Mouse (Mus musculus): ENCODE measurements at regions not wholly inside any gene's neighbourhood (a gene's known extent, or its start where the extent isn't known, plus 50 kb on each side); places are given as distances from the start of the nearest gene placed in this dataset.

DNA sequence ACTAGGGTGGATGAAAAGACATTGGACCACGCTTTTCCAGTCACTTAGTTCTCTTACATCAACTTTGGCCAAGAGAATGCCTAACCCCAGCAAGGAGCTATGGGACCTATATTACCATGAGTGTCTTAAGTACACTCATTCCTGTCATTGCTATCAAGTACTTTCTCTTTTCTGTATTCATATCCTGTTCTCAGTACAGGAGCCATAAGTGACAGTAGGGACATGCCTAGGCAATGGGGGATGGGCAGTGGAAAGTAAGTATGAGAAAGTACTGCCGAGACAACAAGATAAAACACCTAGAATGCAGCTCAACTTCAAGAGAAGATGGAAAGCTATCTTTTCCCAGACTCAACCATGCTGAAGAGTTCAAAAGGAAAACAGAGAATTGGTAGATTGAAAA, 247.6 kb upstream of the Prep start:
- Histone ChIP-seq H3K9me3 (replicated peaks; ENCODE audit: control insufficient read depth, low read length) (no peaks in the 10 kb centered on the region), H3K4me1 (ENCODE audit: control insufficient read depth, insufficient read depth, low read length) (no peaks in the 10 kb centered on the region), H3K9ac (ENCODE audit: low read length) (no peak overlapping the region), H3K27ac (ENCODE audit: low read length) (no peak overlapping the region), H3K27me3 (ENCODE audit: control insufficient read depth, insufficient read depth, low read length) (no peaks in the 10 kb centered on the region), H3K36me3 (ENCODE audit: control insufficient read depth, insufficient read depth, low read length) (no peaks in the 10 kb centered on the region), H3K4me3 (replicated peaks; ENCODE audit: low read length) (no peak overlapping the region), H3K4me2 (ENCODE audit: low read depth, low read length) (no peak overlapping the region)
- ATAC-seq (ENCODE audit: insufficient read depth, low FRiP score): no peak
- 86% methylated on average over 2 of the region's 2 CpGs for WGBS

DNA sequence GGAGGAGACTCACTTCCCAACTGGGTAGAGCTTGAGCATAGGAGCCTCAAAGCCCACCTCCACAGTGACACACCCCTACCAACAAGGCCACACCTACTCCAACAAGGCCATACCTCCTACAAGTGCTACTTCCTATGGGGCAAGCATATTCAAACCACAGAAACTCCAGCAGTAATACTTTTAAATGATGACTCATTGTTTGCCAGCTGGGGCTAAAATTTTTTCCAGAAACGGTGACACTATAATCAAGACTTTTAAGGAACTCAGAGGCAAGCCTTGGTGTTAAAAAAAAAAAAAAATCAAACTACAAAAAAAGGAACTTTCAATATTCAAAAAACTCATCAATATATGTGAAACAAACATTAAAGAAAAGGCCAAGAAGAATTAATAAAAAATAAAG, 248.4 kb upstream of the Prep start:
- ATAC-seq (ENCODE audit: insufficient read depth, low FRiP score): no peak
- Histone ChIP-seq H3K4me1 (ENCODE audit: control insufficient read depth, insufficient read depth, low read length) (no peaks in the 10 kb centered on the region), H3K4me2 (ENCODE audit: low read depth, low read length) (no peak overlapping the region), H3K9me3 (replicated peaks; ENCODE audit: control insufficient read depth, low read length) (no peaks in the 10 kb centered on the region), H3K9ac (ENCODE audit: low read length) (no peak overlapping the region), H3K36me3 (ENCODE audit: control insufficient read depth, insufficient read depth, low read length) (no peaks in the 10 kb centered on the region), H3K27me3 (ENCODE audit: control insufficient read depth, insufficient read depth, low read length) (no peaks in the 10 kb centered on the region), H3K27ac (ENCODE audit: low read length) (no peak overlapping the region), H3K4me3 (replicated peaks; ENCODE audit: low read length) (no peak overlapping the region)
- WGBS: 58% methylated on average over 1 of the region's 1 CpGs

DNA sequence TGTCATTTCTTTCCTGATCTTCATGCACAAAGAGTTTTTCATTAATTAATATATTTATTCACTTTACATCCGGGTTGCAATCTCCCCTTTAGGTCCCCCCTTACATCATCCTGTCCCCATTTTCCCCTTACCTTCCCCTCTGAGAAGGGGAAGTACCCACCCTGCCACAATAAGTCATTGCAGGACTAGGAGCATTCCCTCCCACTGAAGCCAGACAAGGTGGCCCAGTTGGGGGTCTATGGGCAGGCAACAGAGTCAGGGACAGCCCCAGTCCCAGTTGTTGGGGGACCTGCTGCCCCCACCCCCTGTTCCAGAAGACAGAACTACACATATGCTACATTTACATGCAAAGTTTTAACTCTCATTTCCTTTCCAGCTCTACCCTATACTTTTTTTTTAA, 267.9 kb upstream of the Prdm1 start:
- WGBS: 69% methylated on average over 1 of the region's 1 CpGs
- no peak for ATAC-seq (ENCODE audit: insufficient read depth, low FRiP score)
- Histone ChIP-seq H3K27ac (ENCODE audit: low read length) (no peak overlapping the region), H3K4me3 (replicated peaks; ENCODE audit: low read length) (no peak overlapping the region), H3K4me2 (ENCODE audit: low read depth, low read length) (no peak overlapping the region), H3K9me3 (replicated peaks; ENCODE audit: control insufficient read depth, low read length) (no peaks in the 10 kb centered on the region), H3K4me1 (ENCODE audit: control insufficient read depth, insufficient read depth, low read length) (no peaks in the 10 kb centered on the region), H3K36me3 (ENCODE audit: control insufficient read depth, insufficient read depth, low read length) (no peaks in the 10 kb centered on the region), H3K9ac (ENCODE audit: low read length) (no peak overlapping the region), H3K27me3 (ENCODE audit: control insufficient read depth, insufficient read depth, low read length) (no peaks in the 10 kb centered on the region)

GRCm38 (mm10) chr10:44785386-44785785, 257.1 kb upstream of the Prdm1 start:
- no peak overlapping the region for H3K27ac ChIP-seq (ENCODE audit: low read length)

GRCm38 (mm10) chr10:44780381-44780958, 252.2 kb upstream of the Prdm1 start:
- Histone ChIP-seq H3K4me3 (replicated peaks; ENCODE audit: low read length) (no peak overlapping the region), H3K9me3 (replicated peaks; ENCODE audit: control insufficient read depth, low read length) (no peaks in the 10 kb centered on the region), H3K36me3 (ENCODE audit: control insufficient read depth, insufficient read depth, low read length) (no peaks in the 10 kb centered on the region), H3K27ac (ENCODE audit: low read length) (no peak overlapping the region), H3K9ac (ENCODE audit: low read length) (no peak overlapping the region), H3K4me1 (ENCODE audit: control insufficient read depth, insufficient read depth, low read length) (no peaks in the 10 kb centered on the region), H3K27me3 (ENCODE audit: control insufficient read depth, insufficient read depth, low read length) (no peaks in the 10 kb centered on the region), H3K4me2 (ENCODE audit: low read depth, low read length) (no peak overlapping the region)
- whole genome bisulfite sequencing: 81% methylated on average over 5 of the region's 5 CpGs
- no peak for ATAC-seq (ENCODE audit: insufficient read depth, low FRiP score)

More at GRCm38 (mm10) chr10:44785386-44785785, 257.1 kb upstream of the Prdm1 start:
- Histone ChIP-seq H3K9me3 (replicated peaks; ENCODE audit: control insufficient read depth, low read length) (no peaks in the 10 kb centered on the region), H3K9ac (ENCODE audit: low read length) (no peak overlapping the region), H3K4me2 (ENCODE audit: low read depth, low read length) (no peak overlapping the region), H3K36me3 (ENCODE audit: control insufficient read depth, insufficient read depth, low read length) (no peaks in the 10 kb centered on the region), H3K4me3 (replicated peaks; ENCODE audit: low read length) (no peak overlapping the region), H3K4me1 (ENCODE audit: control insufficient read depth, insufficient read depth, low read length) (no peaks in the 10 kb centered on the region), H3K27me3 (ENCODE audit: control insufficient read depth, insufficient read depth, low read length) (no peaks in the 10 kb centered on the region)
- WGBS: 69% methylated on average over 6 of the region's 6 CpGs
- ATAC-seq (ENCODE audit: insufficient read depth, low FRiP score): no peak

- ATAC-seq (ENCODE audit: insufficient read depth, low FRiP score): no peak
- Histone ChIP-seq H3K27ac (ENCODE audit: low read length) (no peak overlapping the region), H3K4me2 (ENCODE audit: low read depth, low read length) (no peak overlapping the region), H3K9me3 (replicated peaks; ENCODE audit: control insufficient read depth, low read length) (no peaks in the 10 kb centered on the region), H3K4me3 (replicated peaks; ENCODE audit: low read length) (no peak overlapping the region), H3K36me3 (ENCODE audit: control insufficient read depth, insufficient read depth, low read length) (no peaks in the 10 kb centered on the region), H3K9ac (ENCODE audit: low read length) (no peak overlapping the region), H3K4me1 (ENCODE audit: control insufficient read depth, insufficient read depth, low read length) (no peaks in the 10 kb centered on the region), H3K27me3 (ENCODE audit: control insufficient read depth, insufficient read depth, low read length) (no peaks in the 10 kb centered on the region)
- 58% methylated on average over 8 of the region's 8 CpGs for WGBS
Observed at GRCm38 (mm10) chr10:44779568-44780207, 251.4 kb upstream of the Prdm1 start.

DNA sequence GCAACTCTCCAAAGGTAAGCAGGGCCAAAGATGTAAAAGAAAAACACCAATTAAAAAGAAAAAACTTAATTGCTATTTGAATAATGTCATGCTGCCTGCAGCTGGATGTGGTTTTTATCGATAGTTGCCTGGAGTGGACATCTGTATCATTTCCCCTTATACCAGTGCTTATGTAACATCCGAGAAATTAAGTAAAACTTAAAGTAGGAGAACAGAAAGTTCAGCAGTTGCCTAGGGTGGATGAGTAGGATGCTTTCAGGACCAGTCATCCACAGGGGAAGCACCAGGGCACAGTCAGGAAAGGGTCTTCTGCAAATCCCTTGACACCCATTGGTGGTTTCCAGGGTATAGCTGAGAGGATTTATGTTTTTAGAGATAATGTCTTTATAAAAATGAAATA, 248.9 kb upstream of the Prdm1 start:
- no peaks in the 10 kb centered on the region for H3K9me3 ChIP-seq (replicated peaks; ENCODE audit: control insufficient read depth, low read length)
- H3K27ac ChIP-seq (ENCODE audit: low read length): no peak overlapping the region
- no peak for ATAC-seq (ENCODE audit: insufficient read depth, low FRiP score)
- H3K4me3 ChIP-seq (replicated peaks; ENCODE audit: low read length): no peak overlapping the region
- H3K9ac ChIP-seq (ENCODE audit: low read length): no peak overlapping the region
- H3K36me3 ChIP-seq (ENCODE audit: control insufficient read depth, insufficient read depth, low read length): no peaks in the 10 kb centered on the region
- H3K27me3 ChIP-seq (ENCODE audit: control insufficient read depth, insufficient read depth, low read length): no peaks in the 10 kb centered on the region
- WGBS: 88% methylated on average over 2 of the region's 2 CpGs
- no peaks in the 10 kb centered on the region for H3K4me1 ChIP-seq (ENCODE audit: control insufficient read depth, insufficient read depth, low read length)
- no peak overlapping the region for H3K4me2 ChIP-seq (ENCODE audit: low read depth, low read length)

DNA sequence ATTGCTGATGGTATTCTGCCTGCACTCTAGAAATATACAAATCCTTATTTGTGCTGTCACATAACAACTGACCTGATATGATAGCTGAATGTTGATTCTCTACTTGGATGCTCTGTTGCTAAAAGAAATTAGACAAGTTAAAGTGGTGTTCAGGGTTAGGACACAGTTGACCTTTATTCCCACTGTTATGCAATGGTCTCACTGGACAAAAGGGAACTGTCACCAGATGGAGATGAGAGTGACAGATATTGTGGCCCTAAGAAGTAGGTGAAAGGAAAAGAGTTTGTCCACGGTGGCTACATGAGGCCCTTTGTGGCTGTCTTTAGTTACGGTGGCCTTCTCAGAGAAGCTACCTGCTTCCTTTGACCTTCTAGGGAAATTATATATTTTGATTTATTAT, 247.9 kb upstream of the Prdm1 start:
- no peak for ATAC-seq (ENCODE audit: insufficient read depth, low FRiP score)

GRCm38 (mm10) chr10:44765527-44765926, 237.2 kb upstream of the Prdm1 start:
- no peak overlapping the region for H3K9ac ChIP-seq (ENCODE audit: low read length)
- no peak overlapping the region for H3K4me2 ChIP-seq (ENCODE audit: low read depth, low read length)
- WGBS: 30% methylated on average over 3 of the region's 3 CpGs
- 0 out of 2 replicates have a peak, but pooled peaks cover 3% of the 10 kb centered on the region for H3K4me1 ChIP-seq (ENCODE audit: control insufficient read depth, insufficient read depth, low read length)
- no peaks in the 10 kb centered on the region for H3K9me3 ChIP-seq (replicated peaks; ENCODE audit: control insufficient read depth, low read length)
- ATAC-seq (ENCODE audit: insufficient read depth, low FRiP score): no peak
- H3K27ac ChIP-seq (ENCODE audit: low read length): no peak overlapping the region
- H3K4me3 ChIP-seq (replicated peaks; ENCODE audit: low read length): no peak overlapping the region
- no peaks in the 10 kb centered on the region; the same call in 1 of the 2 replicates for H3K27me3 ChIP-seq (ENCODE audit: control insufficient read depth, insufficient read depth, low read length)
- no peaks in the 10 kb centered on the region for H3K36me3 ChIP-seq (ENCODE audit: control insufficient read depth, insufficient read depth, low read length)

More for the DNA sequence above, 247.9 kb upstream of the Prdm1 start:
- no peaks in the 10 kb centered on the region for H3K36me3 ChIP-seq (ENCODE audit: control insufficient read depth, insufficient read depth, low read length)
- H3K9me3 ChIP-seq (replicated peaks; ENCODE audit: control insufficient read depth, low read length): no peaks in the 10 kb centered on the region
- H3K27ac ChIP-seq (ENCODE audit: low read length): no peak overlapping the region
- no peaks in the 10 kb centered on the region for H3K4me1 ChIP-seq (ENCODE audit: control insufficient read depth, insufficient read depth, low read length)
- no peak overlapping the region for H3K4me2 ChIP-seq (ENCODE audit: low read depth, low read length)
- no peak overlapping the region for H3K9ac ChIP-seq (ENCODE audit: low read length)
- WGBS: 82% methylated on average over 2 of the region's 2 CpGs
- H3K27me3 ChIP-seq (ENCODE audit: control insufficient read depth, insufficient read depth, low read length): no peaks in the 10 kb centered on the region
- H3K4me3 ChIP-seq (replicated peaks; ENCODE audit: low read length): no peak overlapping the region

All from stomach, embryonic 16.5 days (tissue).